Mouse (Mus musculus): Measurements from ENCODE around the gene Fxn.

Fxn gene

GRCm38 (mm10) chr19:24280601-24281228 is at the start of gene Fxn:
TSS of gene Fxn (minus strand) at chr19:24280605.
- in situ Hi-C loops (cut with MboI, MseI) = no loop called here

- in situ Hi-C loops (cut with MboI, MseI) = no loop called here
Measured at GRCm38 (mm10) chr19:24327921-24328320, 47.5 kb upstream of the Fxn start.

- in situ Hi-C loops (cut with MboI, MseI) = no loop called here
Measured at GRCm38 (mm10) chr19:24326969-24327368, 46.6 kb upstream of the Fxn start.

- in situ Hi-C loops (cut with MboI, MseI) = no loop called here
Measured at GRCm38 (mm10) chr19:24325692-24326091, 45.3 kb upstream of the Fxn start.

GRCm38 (mm10) chr19:24323841-24324613 is 43.6 kb upstream of the Fxn start:
- in situ Hi-C loops (cut with MboI, MseI) = no loop called here

- in situ Hi-C loops (cut with MboI, MseI) = no loop called here
Measured at GRCm38 (mm10) chr19:24321900-24322311, 41.5 kb upstream of the Fxn start.

- in situ Hi-C loops (cut with MboI, MseI) = no loop called here
Measured at GRCm38 (mm10) chr19:24321211-24321899, 41.0 kb upstream of the Fxn start.

GRCm38 (mm10) chr19:24318172-24318571 is 37.8 kb upstream of the Fxn start:
- in situ Hi-C loops (cut with MboI, MseI) = no loop called here

GRCm38 (mm10) chr19:24317731-24318130 is 37.3 kb upstream of the Fxn start:
- in situ Hi-C loops (cut with MboI, MseI) = no loop called here

- in situ Hi-C loops (cut with MboI, MseI) = no loop called here
Measured at GRCm38 (mm10) chr19:24317038-24317591, 36.7 kb upstream of the Fxn start.

- in situ Hi-C loops (cut with MboI, MseI) = no loop called here
Measured at GRCm38 (mm10) chr19:24316060-24316725, 35.8 kb upstream of the Fxn start.

GRCm38 (mm10) chr19:24315234-24315633 is 34.8 kb upstream of the Fxn start:
- in situ Hi-C loops (cut with MboI, MseI) = no loop called here

- in situ Hi-C loops (cut with MboI, MseI) = no loop called here
Measured at GRCm38 (mm10) chr19:24314676-24315075, 34.3 kb upstream of the Fxn start.

- in situ Hi-C loops (cut with MboI, MseI) = no loop called here
Measured at GRCm38 (mm10) chr19:24312556-24313342, 32.3 kb upstream of the Fxn start.

- in situ Hi-C loops (cut with MboI, MseI) = no loop called here
Measured at GRCm38 (mm10) chr19:24312046-24312445, 31.6 kb upstream of the Fxn start.

GRCm38 (mm10) chr19:24308305-24308705 is 27.9 kb upstream of the Fxn start:
- in situ Hi-C loops (cut with MboI, MseI) = no loop called here

GRCm38 (mm10) chr19:24307271-24308221 is 27.1 kb upstream of the Fxn start:
- in situ Hi-C loops (cut with MboI, MseI) = no loop called here

GRCm38 (mm10) chr19:24306351-24306750 is 25.9 kb upstream of the Fxn start:
- in situ Hi-C loops (cut with MboI, MseI) = no loop called here

GRCm38 (mm10) chr19:24302198-24302597 is 21.8 kb upstream of the Fxn start:
- in situ Hi-C loops (cut with MboI, MseI) = no loop called here

- in situ Hi-C loops (cut with MboI, MseI) = no loop called here
Measured at GRCm38 (mm10) chr19:24301768-24302148, 21.4 kb upstream of the Fxn start.

Data from T-helper 2 cell (primary cell).